Mouse (Mus musculus) left cerebral cortex, adult 11 months (tissue): ENCODE measurements around the gene Pou2f2.

Experiments used
- DNase-seq: peaks from one replicate; pipeline ENCODE4 v3.0.0; 2022; ENCODE audit warnings: low spot score

The Pou2f2 gene

GRCm38 (mm10) chr7:25195148-25195547 lies 15.6 kb upstream of the Pou2f2 start:
- DNase-seq = no peak

GRCm38 (mm10) chr7:25192110-25192509 lies 12.6 kb upstream of the Pou2f2 start:
- no peak for DNase-seq

DNA sequence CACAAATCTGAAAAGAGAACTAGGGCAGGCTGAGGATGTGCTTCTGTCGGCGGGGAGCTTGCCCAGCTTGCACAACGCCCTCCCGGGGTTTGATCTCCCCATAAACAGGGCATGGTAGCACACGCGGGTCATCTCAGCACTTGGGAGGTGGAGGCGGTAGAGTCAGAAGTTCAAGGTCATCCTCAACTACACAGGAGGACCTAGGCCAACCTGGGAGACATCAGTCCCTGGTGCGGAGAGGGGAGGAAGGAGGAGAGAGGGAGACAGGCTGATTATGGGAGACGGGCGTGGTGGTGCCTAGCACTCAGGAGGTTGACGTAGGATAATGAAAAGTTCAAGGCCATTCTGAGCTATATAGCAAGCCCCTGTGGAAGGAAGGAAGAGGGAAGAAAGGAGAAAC lies 11.3 kb upstream of the Pou2f2 start:
- no peak for DNase-seq

DNA sequence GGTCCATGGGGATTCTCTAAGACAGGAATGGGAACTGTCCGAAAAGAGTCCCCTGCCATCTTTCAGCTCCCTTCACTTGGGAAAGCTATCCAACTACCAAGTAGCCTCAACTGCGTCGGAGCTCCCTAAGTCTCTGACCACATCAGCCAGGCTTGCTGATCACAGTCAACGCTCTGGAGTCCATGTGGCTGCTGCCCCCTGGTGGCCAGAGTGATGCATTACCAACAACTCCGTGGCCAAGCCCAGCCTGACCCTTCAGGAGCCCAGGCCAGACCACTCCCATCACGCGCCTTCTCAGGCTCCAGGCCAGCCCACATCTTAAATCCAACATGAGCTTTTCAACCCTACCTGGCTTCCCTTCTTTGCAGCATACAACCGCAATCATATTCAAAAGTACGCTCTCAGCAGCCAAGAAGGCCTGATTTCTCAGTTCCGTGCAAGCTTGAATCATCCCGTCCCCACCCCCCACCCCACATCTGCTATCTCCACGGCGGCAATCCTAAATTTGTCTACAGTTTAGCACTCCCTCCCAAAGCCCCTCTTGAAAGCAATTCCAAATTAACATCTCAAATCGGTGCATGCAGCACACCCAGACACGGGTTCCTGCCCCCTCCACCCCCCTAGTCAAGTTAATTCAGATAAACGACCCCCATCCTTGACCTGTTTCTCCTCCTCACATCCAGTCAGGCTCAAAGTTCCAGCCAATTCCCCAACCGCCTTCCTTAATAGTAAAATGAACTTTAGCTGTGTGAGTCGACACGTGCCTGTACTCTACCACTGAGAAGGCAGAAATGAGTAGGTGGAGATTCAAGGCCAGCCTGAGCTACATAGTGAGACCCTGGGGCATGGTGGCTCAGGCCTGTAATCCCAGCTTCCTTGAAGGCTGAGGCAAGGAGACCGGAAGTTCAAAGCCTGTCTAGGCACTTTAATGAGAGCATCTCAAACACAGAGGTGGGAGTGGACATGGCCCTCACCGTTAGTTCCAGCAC lies 8.4 kb upstream of the Pou2f2 start:
- DNase-seq = peak; percentile 68

DNA sequence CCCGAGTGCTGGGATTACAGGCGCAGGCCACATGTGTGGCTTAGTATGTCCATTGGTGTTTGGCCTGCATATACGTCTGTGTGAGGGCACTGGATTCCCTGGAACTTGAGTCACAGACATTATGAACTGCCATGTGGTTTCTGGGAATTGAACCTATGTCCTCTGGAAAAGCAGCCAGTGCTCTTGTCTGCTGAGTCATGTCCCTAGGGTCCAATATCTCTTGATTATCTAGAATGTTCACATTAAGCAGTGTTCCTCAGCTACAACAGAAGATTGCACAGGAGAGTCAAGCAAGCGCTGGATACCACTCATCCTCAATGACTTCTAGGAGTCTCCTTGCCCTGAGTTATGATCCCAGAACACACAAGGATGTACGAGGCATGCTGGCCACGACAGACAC lies 4.6 kb upstream of the Pou2f2 start:
- no peak for DNase-seq

DNA sequence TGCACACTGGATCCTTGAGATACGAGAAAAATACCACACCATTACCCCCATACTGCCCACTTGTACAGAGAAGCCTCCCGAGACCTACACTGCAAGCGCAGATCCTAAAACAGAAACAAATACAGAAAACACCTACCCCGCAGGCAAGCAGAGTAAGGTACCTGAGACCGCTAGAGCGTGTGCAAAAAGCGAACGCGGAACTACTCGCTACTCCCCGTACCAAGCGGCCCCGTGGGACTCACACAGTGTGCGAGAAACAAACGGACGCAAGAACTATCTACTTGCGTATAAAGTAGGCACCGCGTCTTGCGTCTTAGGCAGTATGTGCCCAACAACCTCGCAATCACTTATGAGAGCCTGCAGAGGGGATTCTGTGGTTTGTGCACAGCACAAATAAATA lies 2.3 kb upstream of the Pou2f2 start:
- no peak for DNase-seq

- no peak for DNase-seq
Observed at GRCm38 (mm10) chr7:25181331-25181790, 1.8 kb upstream of the Pou2f2 start.

DNA sequence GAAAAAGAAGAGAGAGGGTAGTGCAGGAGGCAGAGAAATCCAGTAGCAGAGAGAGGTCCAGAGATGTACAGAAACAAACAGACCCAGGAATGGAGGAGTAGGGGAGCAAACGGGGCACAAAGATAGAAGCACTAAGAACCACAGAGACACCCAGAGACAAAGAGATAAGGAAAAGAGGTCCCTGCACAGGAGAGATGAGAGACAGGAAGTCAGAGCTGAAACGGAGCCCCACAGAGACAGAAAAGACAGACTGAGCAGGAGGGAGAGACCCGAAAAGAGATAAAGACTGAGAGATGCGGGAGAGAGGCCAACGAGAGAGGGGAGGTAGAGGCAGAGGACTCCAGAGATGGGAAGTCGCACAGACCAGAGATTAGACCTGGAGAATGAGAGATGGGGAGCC lies 986 bp upstream of the Pou2f2 start:
- DNase-seq = no peak

DNA sequence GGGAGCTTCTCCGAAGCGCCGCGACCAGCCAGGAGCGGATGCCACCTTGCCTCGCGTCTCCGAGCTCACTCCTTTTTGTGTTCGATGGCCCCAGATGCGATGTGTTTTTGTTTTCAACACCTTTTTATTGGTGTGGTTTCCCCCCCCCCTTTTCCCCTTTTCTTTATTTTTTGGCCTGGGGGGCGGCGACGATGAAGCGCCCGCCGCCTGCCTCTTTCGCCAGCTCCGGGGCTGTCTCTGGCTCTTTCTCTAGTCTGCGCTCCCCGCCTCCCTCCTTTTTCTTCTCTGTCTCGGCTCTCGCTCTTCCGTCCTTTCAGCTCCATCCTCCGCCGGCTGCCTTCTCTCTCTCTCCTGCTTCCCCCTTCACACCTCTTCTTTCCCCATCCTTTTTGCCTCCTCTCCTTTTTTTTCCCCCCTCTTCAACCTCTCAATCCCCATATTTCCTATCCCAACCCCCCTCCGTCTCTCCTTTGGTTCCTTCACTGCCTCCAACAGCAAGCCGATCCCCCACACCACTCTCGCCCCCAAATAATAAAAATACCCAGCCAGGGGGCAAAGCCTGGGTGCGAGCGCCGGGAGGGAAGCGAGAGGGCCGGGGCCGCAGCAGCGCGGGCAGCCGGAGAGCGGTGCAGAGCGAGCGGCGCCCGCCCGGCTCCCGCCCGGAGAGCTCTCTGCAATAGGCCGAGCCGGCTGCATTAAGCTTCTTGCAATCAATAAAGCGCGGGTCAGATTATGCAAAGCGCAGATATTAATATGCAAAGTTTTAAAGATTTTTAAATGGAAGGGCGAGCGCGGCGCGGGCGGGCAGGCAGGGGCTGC lies 530 bp downstream of the Pou2f2 start:
- no peak for DNase-seq

DNA sequence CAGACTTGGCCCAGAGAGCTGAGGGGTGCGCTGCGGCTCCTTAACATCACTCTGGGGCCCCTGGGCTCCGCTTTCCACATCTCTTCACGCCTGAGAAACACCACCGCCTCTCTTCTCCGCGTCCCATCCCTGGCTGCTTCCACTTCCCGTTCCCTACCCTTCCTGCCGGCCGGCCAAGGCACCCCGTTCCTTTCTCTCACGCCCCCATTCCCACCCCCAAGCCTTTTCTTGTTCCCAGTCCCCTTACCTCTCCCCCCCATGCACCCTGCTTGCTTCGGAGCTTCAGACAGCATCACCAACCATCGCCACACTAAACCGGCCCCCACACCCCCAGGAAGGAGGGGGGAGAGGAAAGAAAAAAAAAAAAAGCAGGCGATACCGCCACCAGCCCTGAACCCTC lies 1.2 kb downstream of the Pou2f2 start:
- DNase-seq = no peak

DNA sequence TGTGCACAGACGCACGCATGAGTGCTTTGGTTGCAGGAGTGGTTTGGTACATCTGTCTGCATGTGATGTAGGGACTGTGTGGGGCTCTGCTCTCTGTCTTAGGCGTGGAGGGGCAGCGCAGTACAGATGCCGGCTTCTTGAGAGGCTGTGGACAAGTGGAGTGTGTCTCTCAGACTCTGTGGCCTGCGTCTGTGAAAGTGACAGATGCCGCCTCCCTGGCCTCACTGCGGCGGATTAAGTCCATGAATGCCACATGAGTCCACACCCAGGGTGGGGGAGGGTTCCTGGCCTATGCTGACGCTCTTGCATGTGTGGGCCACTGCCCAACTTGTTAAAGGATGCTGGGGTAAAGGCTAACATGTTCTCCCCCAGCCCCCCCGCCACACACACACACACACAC lies 5.2 kb downstream of the Pou2f2 start:
- DNase-seq = no peak

DNA sequence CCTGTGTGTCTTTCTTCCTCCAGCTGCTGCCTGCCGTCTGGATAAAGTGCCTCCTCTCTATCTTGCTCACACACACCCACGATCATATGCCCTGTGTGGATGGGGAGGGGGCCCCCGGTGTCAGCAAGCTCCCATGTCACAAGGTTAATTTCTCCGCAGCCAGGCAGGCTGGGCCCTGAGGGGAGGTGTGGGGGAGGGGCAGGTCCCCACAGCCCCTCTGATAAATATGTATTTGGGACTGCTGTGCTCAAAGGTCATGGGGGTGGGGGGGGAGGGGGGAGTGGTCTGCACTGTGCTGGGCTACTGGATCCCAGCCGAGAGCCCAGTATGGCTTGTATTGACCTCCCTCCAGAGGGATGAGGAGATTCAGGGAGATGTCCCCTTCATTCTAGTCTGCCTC lies 6.9 kb downstream of the Pou2f2 start:
- DNase-seq = no peak

DNA sequence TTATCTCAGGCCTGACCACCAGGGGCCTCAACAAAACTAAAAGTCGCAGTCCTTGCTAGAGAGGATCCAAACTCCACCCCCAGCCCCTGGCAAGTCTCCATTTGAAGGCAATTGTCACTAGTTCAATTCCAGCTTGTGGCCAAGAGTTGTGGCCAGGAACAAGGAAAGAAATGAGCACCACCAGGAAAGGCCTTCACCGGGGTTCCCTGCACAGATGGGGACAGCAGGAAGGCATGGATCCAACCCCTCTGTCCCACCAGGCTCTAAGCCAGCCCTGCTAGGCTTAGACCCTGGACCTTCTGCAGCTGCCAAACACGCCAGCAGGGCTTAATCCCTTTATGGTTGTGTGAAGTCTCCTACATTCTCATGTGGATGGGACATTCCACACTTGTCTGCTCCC lies 8.9 kb downstream of the Pou2f2 start:
- no peak for DNase-seq

GRCm38 (mm10) chr7:25166106-25166505 lies 13.4 kb downstream of the Pou2f2 start:
- no peak for DNase-seq

DNA sequence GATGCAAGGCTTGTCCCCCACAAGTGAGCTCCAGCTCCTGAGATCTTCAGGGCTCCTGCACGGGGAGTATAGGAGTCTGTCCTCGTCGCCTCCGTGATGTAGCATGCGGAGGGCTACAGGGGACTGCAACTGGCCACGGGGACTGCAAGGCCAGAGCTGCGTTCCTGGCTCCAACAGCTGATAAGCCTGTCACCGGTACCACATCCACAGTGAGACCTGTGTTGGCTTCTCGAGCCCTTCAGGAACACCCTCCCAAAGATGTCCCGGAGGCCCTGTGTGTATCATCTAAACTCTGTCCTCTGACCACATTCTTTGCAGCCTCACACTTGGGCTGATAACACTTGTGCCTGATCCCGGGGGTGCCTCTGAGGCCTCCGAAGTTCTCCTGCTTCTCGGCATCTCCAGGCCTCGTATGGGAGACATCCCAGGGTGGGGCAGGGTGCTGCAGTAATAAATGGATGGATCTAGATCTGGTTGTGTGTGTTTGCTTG lies 23.3 kb downstream of the Pou2f2 start:
- DNase-seq = no peak

DNA sequence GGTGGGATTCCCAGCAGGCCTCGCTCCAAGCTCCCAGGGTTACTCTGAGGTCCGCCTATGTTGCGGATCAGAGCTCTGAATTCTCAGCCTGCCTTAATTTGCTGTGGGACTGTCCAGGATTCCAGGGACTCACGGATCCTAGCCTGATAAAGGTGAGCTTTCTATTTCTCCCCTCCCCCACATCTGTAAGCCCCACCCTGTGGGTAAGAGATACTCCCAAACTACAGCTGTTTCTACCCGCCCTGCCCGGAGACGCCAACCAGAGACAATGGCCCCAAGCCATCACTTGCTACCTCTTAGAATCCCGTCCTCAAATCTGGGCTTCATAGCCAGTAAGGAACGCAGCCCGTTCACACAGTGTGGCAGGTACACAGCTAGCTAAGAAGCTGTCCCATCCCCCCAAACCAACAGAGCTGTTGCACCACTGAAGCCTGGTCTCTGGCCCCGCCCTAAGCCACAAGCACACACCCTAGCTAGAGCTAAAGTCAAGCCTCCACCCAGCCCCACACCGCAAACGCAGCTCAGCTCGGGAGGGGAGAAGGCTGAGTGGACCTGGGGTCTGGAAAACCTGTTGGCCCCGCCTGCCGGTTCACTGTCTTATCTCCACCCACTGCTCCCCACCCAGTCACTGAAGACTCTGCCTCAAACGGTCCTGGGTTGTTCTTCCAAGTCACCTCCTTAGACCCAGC lies 23.9 kb downstream of the Pou2f2 start:
- no peak for DNase-seq

GRCm38 (mm10) chr7:25154648-25155047 lies 24.9 kb downstream of the Pou2f2 start:
- no peak for DNase-seq

- no peak for DNase-seq
Observed at GRCm38 (mm10) chr7:25153841-25154240, 25.7 kb downstream of the Pou2f2 start.

GRCm38 (mm10) chr7:25151916-25152556 lies 27.5 kb downstream of the Pou2f2 start:
- DNase-seq = no peak

DNA sequence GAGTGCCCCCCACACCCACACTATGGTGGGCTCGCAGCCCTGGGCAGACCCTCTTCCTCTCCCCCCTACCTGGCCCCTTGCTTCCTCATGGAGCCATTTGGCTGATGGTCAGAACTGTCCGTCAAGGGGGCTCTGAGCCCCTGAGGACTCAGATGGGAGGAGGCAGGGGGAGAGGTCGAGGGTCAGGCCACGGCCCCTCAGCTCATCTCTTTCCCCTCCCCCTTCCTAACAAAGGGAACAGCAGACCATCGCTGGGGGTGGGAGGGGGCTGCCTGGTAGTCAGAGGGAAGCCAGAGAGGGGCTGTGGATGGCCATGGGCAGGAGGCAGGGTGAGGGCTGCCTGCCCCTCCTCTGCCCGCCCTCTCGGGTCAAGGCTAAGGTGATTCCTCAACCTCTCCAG lies 28.5 kb downstream of the Pou2f2 start:
- DNase-seq = no peak

- no peak for DNase-seq
Observed at GRCm38 (mm10) chr7:25150151-25150663, 29.3 kb downstream of the Pou2f2 start.
